Comparison of ENCODE assay signal across 9 mouse cellular contexts in genomic region chr3:97363418-97364098, GRCm38 (mm10). TPM values are rescaled to one million over a fixed set of nuclear protein-coding genes. Genes with fewer than 3 reads are reported as not detected.
DNase-seq lines count a peak whose midpoint lies in the region; ATAC-seq lines count a peak whose summit lies in the region.
"Had no signal": no experiment of that assay in that cellular context is flagged by ENCODE, and none has a peak within 500 bp of the region (broad histone marks: within the 10 kb centered on the region; RNA-seq: fewer than 3 reads in every experiment).

No protein-coding gene starts in this region.

- DNase-seq in adrenal gland, postnatal 14 days: peak; percentile 4
- no peak for DNase-seq in adrenal gland, adult 18-20 months (ENCODE audit: low spot score in 2 of 2)
- DNase-seq in urinary bladder, postnatal 14 days (ENCODE audit: low spot score): peak; percentile 13
- DNase-seq in urinary bladder, postnatal 4 days (ENCODE audit: low spot score in 2 of 2): no peak
- DNase-seq in kidney, postnatal 25 days: peak; percentile 70 to 75
- DNase-seq in hindbrain, embryonic 11.5 days (ENCODE audit: low spot score): no peak
- no peak for DNase-seq in left cerebral cortex, postnatal 36 days (ENCODE audit: low spot score in 2 of 2)
- DNase-seq in B cell, adult 2 months: no peak
- DNase-seq: thymus, postnatal 14 days had no signal

- ATAC-seq in hindbrain, embryonic 11.5 days (ENCODE audit: low FRiP score): no peak

- intact Hi-C loops in left cerebral cortex, postnatal 36 days (cut with DNase I): no loop called here

- H3K36me3 ChIP-seq in hindbrain, embryonic 11.5 days (ENCODE audit: control insufficient read depth, insufficient read depth, low read length): no peaks in the 10 kb centered on the region

- H3K4me2 ChIP-seq in hindbrain, embryonic 11.5 days (replicated peaks; ENCODE audit: low read depth, low read length): no peak overlapping the region

- no peaks in the 10 kb centered on the region for H3K27me3 ChIP-seq in hindbrain, embryonic 11.5 days (ENCODE audit: control insufficient read depth, insufficient read depth, low read length)

- H3K4me1 ChIP-seq in hindbrain, embryonic 11.5 days (replicated peaks; ENCODE audit: control insufficient read depth, insufficient read depth, low read length): no peaks in the 10 kb centered on the region

- H3K9ac ChIP-seq in hindbrain, embryonic 11.5 days (ENCODE audit: low read depth, low read length): no peak overlapping the region

- H3K4me3 ChIP-seq in hindbrain, embryonic 11.5 days (ENCODE audit: low read depth, low read length): no peak overlapping the region

- no peaks in the 10 kb centered on the region for H3K9me3 ChIP-seq in hindbrain, embryonic 11.5 days (ENCODE audit: control insufficient read depth, low read length)

- WGBS in hindbrain, embryonic 11.5 days: 78% methylated on average over 3 of the region's 3 CpGs

- no peak overlapping the region for H3K27ac ChIP-seq in hindbrain, embryonic 11.5 days (ENCODE audit: low read depth, low read length)

RNA-seq across cellular contexts. Expression of gene Olfr1402, which starts 58.3 kb away (rescaled TPM):
- total RNA-seq in adrenal gland, postnatal 14 days (2021): not detected in 2 replicates
- not detected for total RNA-seq in adrenal gland, adult 18-20 months (2021)
- polyA plus RNA-seq in hindbrain, embryonic 11.5 days (2014; fragmentation: Nextera tagmentation; extraction: Ambion mirVana): not detected in 2 replicates
- total RNA-seq in left cerebral cortex, postnatal 36 days (2021): not detected

Comparison
In these comparisons a context has a peak if more than half of its experiments do, and no peak if none do; other contexts are left out.
1. DNase-seq: peak in adrenal gland, postnatal 14 days (single experiment), urinary bladder, postnatal 14 days (single experiment) and kidney, postnatal 25 days (2 of 2); none in adrenal gland, adult 18-20 months (0 of 2), urinary bladder, postnatal 4 days (0 of 2), hindbrain, embryonic 11.5 days (single experiment), left cerebral cortex, postnatal 36 days (0 of 2) and B cell, adult 2 months (0 of 2).